Mouse (Mus musculus) right cerebral cortex, postnatal 36 days (tissue): ENCODE data around the gene Anp32b.

Source experiments
- DNase-seq, 2 experiments: peaks; one replicate each; pipeline ENCODE4 v3.0.0; 2022; ENCODE audit warnings: low spot score in 2 of 2, mixed read lengths in 1 of 2

The Anp32b gene

DNA sequence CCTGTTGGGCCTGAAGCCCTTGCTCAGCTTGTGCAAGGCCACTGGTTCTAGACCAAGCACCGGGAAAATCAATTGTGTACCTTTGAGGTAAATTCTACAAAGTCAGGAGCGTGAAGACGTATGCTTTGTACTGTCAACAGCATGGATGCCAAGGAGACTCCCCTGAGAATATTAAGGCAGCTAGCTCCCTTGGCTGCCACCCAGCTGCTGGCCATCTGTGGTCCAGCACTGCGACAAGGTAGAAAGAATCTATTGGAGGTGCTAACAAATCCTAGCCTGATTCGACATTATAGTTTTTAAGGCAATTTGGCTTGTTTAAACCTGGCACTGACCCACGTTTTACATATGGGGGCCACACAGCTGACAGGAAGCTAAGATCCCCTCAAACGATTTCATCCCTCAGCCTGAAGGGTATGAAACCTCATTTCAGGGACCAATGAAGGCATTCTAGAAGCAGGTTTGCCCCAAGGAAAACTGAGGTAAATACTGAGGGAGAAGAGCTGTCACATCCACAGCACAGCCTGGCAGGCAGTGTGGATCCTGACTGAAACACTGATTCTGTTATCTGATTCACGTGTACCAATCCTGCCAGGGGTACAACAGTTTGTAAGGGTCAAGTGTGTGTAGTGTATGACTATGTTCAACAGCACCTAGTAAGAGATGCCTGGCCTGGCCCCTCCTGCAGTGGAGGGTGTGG lies 54.8 kb downstream of the Anp32b start:
- no peak for DNase-seq

GRCm38 (mm10) chr4:46506801-46507610 lies 56.3 kb downstream of the Anp32b start:
- DNase-seq = peak; percentile 91 to 92

GRCm38 (mm10) chr4:46507736-46508460 lies 57.2 kb downstream of the Anp32b start:
- DNase-seq = peak; percentile 47 to 54

DNA sequence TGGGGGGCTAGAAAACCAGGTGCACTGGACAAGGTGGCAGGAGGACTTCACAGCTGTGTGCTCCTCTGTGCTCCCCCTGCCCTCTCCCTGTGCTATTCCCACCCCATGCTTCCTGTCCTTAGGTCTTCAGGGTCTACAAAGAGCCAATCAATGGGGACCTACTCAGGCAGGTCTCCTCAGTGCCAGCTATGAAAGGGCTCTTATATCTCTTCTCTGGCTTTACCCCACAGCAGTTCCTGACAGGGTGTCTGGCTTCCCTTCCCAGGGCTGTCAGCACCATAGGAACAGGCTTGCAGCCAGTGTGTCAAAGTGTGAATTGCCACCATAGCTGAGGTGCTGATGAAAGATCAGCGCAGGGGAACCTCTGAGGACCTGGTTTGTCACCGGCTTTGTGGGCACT lies 69.8 kb downstream of the Anp32b start:
- DNase-seq = no peak

DNA sequence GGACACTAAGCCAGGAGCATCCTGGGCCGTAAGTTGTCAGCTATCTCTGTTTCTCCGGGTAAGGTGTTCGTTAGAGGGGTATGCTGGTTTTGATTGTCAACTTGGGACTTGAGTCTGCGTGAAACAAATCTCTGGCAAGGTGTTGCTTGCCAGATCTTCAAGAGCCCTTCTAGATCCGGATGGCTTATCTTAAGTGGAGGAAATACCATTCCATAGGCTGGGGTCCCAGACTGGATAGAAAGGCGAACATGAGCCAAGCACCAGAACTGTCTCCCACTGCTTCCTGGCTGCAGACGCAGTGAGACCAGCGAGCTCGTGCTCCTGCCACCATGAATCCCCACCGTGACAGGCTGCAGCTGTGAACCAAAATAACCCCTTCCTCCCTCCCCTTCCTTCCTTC lies 70.8 kb downstream of the Anp32b start:
- DNase-seq = no peak
